Mouse (Mus musculus): ENCODE results near the gene Mpzl3.

- TF ChIP-seq CTCF (IDR thresholded peaks at IDR 0.05; ENCODE audit: low read depth), result no peak
- no peak for TF ChIP-seq EP300 (IDR thresholded peaks at IDR 0.05; ENCODE audit: low read depth)
Measured at GRCm38 (mm10) chr9:45066735-45067134, 11.7 kb downstream of the Mpzl3 start.

Measured in liver, embryonic 14.5 days (tissue).